In the genomic region with DNA sequence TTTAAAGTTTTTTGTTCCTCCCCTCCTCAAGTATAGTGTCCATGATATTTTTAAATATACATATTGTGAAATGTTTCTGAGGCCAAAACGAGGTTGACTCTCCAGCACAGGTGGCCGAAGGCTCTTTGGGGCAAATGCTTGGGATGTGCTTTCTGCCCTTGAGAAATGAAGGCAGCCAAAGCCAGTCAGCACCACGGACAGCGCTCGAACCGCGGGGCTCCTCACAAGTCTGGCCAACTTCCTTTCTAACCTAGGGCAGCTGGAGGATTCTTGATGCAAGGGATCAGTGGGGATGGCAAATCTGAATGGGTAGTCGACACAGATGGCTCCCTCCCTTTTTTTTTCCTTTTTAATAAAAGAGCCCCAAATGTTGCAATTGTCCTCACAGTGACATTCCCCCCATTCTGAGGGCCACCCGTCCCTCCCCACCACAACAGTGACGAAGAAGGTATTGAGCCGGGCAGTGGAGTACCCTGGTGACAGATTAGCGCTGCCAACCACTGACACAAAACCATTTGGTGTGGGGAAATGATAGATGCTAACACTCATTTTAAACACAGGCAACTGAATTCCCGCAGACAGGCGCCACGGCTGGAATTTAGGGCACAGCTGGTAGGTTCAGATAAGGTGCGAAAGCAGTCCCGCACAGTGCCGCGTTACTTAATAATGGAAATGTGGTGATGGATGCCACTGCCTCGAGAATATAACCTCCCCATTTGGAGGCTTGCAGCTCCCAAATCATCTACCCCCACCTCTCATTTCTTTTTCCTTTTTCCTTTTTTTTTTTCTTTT, we compare ENCODE assay signal across 9 mouse cellular contexts.
DNase-seq lines count a peak whose midpoint lies in the region; ATAC-seq and TF ChIP-seq lines count a peak whose summit lies in the region.
"Had no signal": no experiment of that assay in that cellular context is flagged by ENCODE, and none has a peak within 500 bp of the region (broad histone marks: within the 10 kb centered on the region; RNA-seq: fewer than 3 reads in every experiment).

No protein-coding gene starts in this region.

- WGBS in heart, embryonic 10.5 days, result 13% methylated on average over 20 of the region's 20 CpGs
- WGBS in midbrain, postnatal 0 days, result 32% methylated on average over 20 of the region's 20 CpGs

- intact Hi-C loops in heart, postnatal 25 days (cut with DNase I), result no loop called here

- no peak for ATAC-seq in midbrain, postnatal 0 days (ENCODE audit: low FRiP score)

- 0 out of 2 replicates have a peak overlapping the region, but pooled peaks have one; percentile 1 for H3K9ac ChIP-seq in midbrain, postnatal 0 days (replicated peaks; ENCODE audit: low read length, poor library complexity, severe bottlenecking)
- H3K9ac ChIP-seq: midbrain, embryonic 12.5 days had no signal

- H3K4me3 ChIP-seq in heart, embryonic 10.5 days, result no peak overlapping the region
- no peak overlapping the region for H3K4me3 ChIP-seq in midbrain, postnatal 0 days (ENCODE audit: low read depth, low read length)
- no peak overlapping the region for H3K4me3 ChIP-seq in layer of hippocampus, adult 2 months
- H3K4me3 ChIP-seq: midbrain, embryonic 12.5 days had no signal

- H3K4me1 ChIP-seq in heart, embryonic 10.5 days, result no peaks in the 10 kb centered on the region
- H3K4me1 ChIP-seq in midbrain, postnatal 0 days (ENCODE audit: insufficient read depth, low read length), result peaks cover 7% of the 10 kb centered on the region

- H3K27me3 ChIP-seq in heart, embryonic 10.5 days (ENCODE audit: insufficient read depth, poor library complexity, severe bottlenecking), result peaks cover 33% of the 10 kb centered on the region
- H3K27me3 ChIP-seq in midbrain, postnatal 0 days (ENCODE audit: insufficient read depth, low read length), result no peaks in the 10 kb centered on the region

- no peak for TF ChIP-seq CTCF in brain, embryonic 14.5 days (IDR thresholded peaks at IDR 0.05; ENCODE audit: borderline replicate concordance, extremely low read depth, insufficient read depth, insufficient read length)
- TF ChIP-seq CTCF in midbrain, postnatal 0 days (IDR thresholded peaks at IDR 0.05), result no peak
- no peak for TF ChIP-seq CTCF in layer of hippocampus, adult 2 months (conservative IDR thresholded peaks at IDR 0.05)

- H3K9me3 ChIP-seq in heart, embryonic 10.5 days, result no peaks in the 10 kb centered on the region
- H3K9me3 ChIP-seq in midbrain, postnatal 0 days (ENCODE audit: low read length), result no peaks in the 10 kb centered on the region

- H3K27ac ChIP-seq in heart, embryonic 10.5 days, result no peak overlapping the region
- H3K27ac ChIP-seq in midbrain, postnatal 0 days (ENCODE audit: low read depth, low read length), result no peak overlapping the region
- H3K27ac ChIP-seq in layer of hippocampus, adult 2 months, result no peak overlapping the region
- H3K27ac ChIP-seq: midbrain, embryonic 12.5 days had no signal

- TF ChIP-seq POLR2A in brain, embryonic 14.5 days (IDR thresholded peaks at IDR 0.05; ENCODE audit: borderline replicate concordance, extremely low read depth, insufficient read depth, insufficient read length, poor library complexity, severe bottlenecking), result no peak

- H3K36me3 ChIP-seq in heart, embryonic 10.5 days, result no peaks in the 10 kb centered on the region
- H3K36me3 ChIP-seq in midbrain, postnatal 0 days (ENCODE audit: insufficient read depth, low read length), result no peaks in the 10 kb centered on the region
- H3K36me3 ChIP-seq: midbrain, embryonic 12.5 days had no signal

- no peak overlapping the region for H3K4me2 ChIP-seq in midbrain, postnatal 0 days (ENCODE audit: low read depth, low read length, poor library complexity, severe bottlenecking)
- H3K4me2 ChIP-seq: midbrain, embryonic 12.5 days had no signal

- DNase-seq in heart, embryonic 10.5 days (ENCODE audit: low spot score), result peak; percentile 81
- no peak for DNase-seq in heart, postnatal 25 days (ENCODE audit: low spot score)
- DNase-seq in A20 (ENCODE audit: low read depth, low spot score), result peak; percentile 40
- peak; percentile 66 for DNase-seq in brain, embryonic 14.5 days (ENCODE audit: low read depth)
- peak; percentile 56 to 71 for DNase-seq in kidney, postnatal 25 days
- peak; percentile 49 for DNase-seq in midbrain, postnatal 0 days (ENCODE audit: low spot score)
- no peak for DNase-seq in left cerebral cortex, adult 8-10 months (ENCODE audit: low spot score in 2 of 2)
- no peak for DNase-seq in layer of hippocampus, adult 2 months (ENCODE audit: low spot score in 2 of 2)

Comparison
In these comparisons a context has a peak if more than half of its experiments do, and no peak if none do; other contexts are left out.
1. DNase-seq: peak in heart, embryonic 10.5 days (single experiment), A20 (single experiment), brain, embryonic 14.5 days (single experiment), kidney, postnatal 25 days (2 of 2) and midbrain, postnatal 0 days (single experiment); none in heart, postnatal 25 days (single experiment), left cerebral cortex, adult 8-10 months (0 of 2) and layer of hippocampus, adult 2 months (0 of 2).